Mouse (Mus musculus): ENCODE results near the gene Timm29. TPM values are rescaled to one million over a fixed set of nuclear protein-coding genes. Genes with fewer than 3 reads are reported as not detected.
A peak's percentile ranks its signal among the peaks of the same experiment; 100 is the strongest.

Gene Timm29
- total and polyA plus RNA-seq, 2 experiments from 2014 or later: 61.8 to 74.6 TPM

DNA sequence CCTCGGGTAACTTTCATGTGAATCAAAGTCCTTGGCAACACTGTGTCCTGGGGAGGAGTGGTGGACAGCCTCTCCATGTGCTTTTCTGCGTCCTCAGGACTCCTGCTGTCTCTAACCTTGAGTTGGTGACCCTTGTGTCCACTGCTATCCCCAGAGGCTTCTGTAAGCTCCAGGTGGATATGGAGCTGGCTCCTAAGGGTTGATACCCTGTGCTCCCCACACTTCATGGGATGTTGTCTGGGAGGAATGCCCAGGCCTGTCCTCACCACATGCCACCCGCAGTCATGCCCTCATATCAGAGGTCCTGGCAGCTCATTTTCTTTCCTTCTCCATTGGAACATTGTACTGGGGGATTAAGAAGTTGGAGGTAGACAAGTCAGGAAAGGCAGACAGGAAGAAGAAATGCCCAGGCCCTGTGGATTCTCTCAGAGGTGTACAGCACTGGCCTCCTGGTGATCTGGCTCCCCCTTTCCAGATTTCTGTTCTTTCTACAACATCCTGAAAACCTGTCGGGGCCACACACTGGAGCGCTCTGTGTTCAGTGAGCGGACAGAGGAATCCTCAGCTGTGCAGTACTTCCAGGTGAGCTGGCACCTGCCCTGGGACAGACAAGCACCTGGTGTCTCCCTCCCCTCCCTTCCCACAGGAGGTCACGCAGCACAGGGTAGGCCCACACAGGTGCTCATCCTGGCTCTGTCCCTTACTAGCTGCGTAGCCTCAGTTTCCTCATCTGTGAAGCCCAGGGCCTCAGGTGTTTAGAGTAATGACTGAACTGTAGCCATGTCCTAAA is 18.3 kb upstream of the Timm29 start:
- no peak for TF ChIP-seq CTCF (IDR thresholded peaks at IDR 0.05)
- ATAC-seq (ENCODE audit: low FRiP score): no peak; the same call in 1 of the 2 replicates

DNA sequence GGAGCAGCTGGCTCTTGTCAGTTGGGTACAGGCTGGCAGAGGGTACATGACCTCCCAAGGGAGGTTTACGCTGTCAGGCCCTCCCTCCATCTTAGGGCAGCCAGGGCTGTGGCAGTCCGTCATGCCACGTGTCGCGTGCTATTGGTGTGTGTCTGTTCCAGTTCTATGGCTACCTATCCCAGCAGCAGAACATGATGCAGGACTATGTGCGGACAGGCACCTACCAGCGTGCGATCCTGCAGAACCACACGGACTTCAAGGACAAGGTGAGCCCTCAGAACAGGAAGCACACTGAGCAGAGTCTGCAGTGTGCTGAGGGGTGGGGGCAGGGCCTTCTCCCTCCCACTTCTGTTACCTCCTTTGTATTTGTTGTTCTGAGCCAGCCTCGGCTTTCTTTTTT is 17.3 kb upstream of the Timm29 start:
- DNase-seq (ENCODE audit: low spot score) (no peak), ATAC-seq (ENCODE audit: low FRiP score) (no peak)
- H3K36me3 ChIP-seq (ENCODE audit: insufficient read depth, low read length): peaks cover 75% of the 10 kb centered on the region
- WGBS: 97% methylated on average over 10 of the region's 10 CpGs
- H3K4me3 ChIP-seq (ENCODE audit: low read depth, low read length): no peak overlapping the region
- no peak for TF ChIP-seq CTCF (IDR thresholded peaks at IDR 0.05)
- H3K4me2 ChIP-seq (ENCODE audit: low read depth, low read length, poor library complexity, severe bottlenecking): no peak overlapping the region
- H3K27ac ChIP-seq (ENCODE audit: low read depth, low read length): no peak overlapping the region
- no peaks in the 10 kb centered on the region for H3K27me3 ChIP-seq (ENCODE audit: insufficient read depth, low read length)
- H3K9ac ChIP-seq (replicated peaks; ENCODE audit: low read length, poor library complexity, severe bottlenecking): no peak overlapping the region
- H3K9me3 ChIP-seq (ENCODE audit: low read length): no peaks in the 10 kb centered on the region
- no peaks in the 10 kb centered on the region for H3K4me1 ChIP-seq (ENCODE audit: insufficient read depth, low read length)

More for the DNA sequence above, 18.3 kb upstream of the Timm29 start:
- Histone ChIP-seq H3K4me1 (ENCODE audit: insufficient read depth, low read length) (no peaks in the 10 kb centered on the region), H3K27ac (ENCODE audit: low read depth, low read length) (no peak overlapping the region), H3K36me3 (ENCODE audit: insufficient read depth, low read length) (peaks cover 74% of the 10 kb centered on the region), H3K9me3 (ENCODE audit: low read length) (no peaks in the 10 kb centered on the region), H3K4me2 (ENCODE audit: low read depth, low read length, poor library complexity, severe bottlenecking) (no peak overlapping the region), H3K4me3 (ENCODE audit: low read depth, low read length) (no peak overlapping the region), H3K27me3 (ENCODE audit: insufficient read depth, low read length) (no peaks in the 10 kb centered on the region), H3K9ac (replicated peaks; ENCODE audit: low read length, poor library complexity, severe bottlenecking) (no peak overlapping the region)
- WGBS: 96% methylated on average over 8 of the region's 8 CpGs
- DNase-seq (ENCODE audit: low spot score): no peak

DNA sequence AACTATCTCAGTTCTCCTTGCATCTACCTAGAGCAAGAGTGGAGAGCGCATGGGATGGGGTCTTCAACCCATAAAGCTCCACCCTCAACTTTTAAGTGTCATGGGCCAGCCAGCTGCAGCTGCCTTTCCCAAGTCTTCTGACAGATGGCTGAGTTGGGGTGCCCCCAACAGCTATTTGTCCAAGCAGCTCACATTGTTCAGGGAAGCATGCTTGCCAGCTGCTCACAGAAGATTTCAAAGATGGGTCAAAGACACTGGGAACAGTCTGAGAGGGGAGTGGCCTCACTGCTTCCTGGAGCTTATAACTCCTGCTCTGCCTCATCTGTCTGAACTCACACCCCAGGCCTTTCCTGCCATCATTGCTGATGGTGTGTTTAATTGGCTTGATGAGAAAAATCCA is 16.2 kb upstream of the Timm29 start:
- 65% methylated on average over 1 of the region's 1 CpGs for WGBS
- DNase-seq (ENCODE audit: low spot score) (peak; percentile 64), ATAC-seq (ENCODE audit: low FRiP score) (no peak)

DNA sequence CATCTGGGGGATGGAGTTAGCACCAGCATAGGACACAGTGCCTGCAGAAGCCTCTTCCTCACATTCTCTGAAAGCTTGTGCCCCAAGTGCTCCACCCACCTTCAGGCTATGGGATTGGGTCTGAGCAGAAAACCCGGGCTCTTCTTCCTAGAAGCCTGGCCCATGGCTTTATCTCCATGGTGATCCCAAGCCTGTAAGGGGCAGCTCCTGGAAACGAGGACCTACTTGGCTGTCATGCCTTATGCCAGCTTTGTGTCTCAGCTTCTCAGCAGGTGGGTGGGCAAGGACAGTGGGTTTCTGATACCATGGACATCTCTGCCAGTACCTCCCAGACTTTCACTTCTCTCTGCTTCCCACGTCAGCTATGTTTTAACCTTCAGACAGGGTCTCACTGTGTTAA is 14.3 kb upstream of the Timm29 start:
- 49% methylated on average over 3 of the region's 3 CpGs for WGBS
- Histone ChIP-seq H3K9me3 (ENCODE audit: low read length) (no peaks in the 10 kb centered on the region), H3K27me3 (ENCODE audit: insufficient read depth, low read length) (no peaks in the 10 kb centered on the region), H3K9ac (replicated peaks; ENCODE audit: low read length, poor library complexity, severe bottlenecking) (no peak overlapping the region), H3K36me3 (ENCODE audit: insufficient read depth, low read length) (peaks cover 75% of the 10 kb centered on the region), H3K4me1 (ENCODE audit: insufficient read depth, low read length) (no peaks in the 10 kb centered on the region), H3K27ac (ENCODE audit: low read depth, low read length) (no peak overlapping the region), H3K4me3 (ENCODE audit: low read depth, low read length) (no peak overlapping the region), H3K4me2 (ENCODE audit: low read depth, low read length, poor library complexity, severe bottlenecking) (no peak overlapping the region)
- TF ChIP-seq CTCF (IDR thresholded peaks at IDR 0.05): no peak
- peak; percentile 53 for DNase-seq (ENCODE audit: low spot score)
- ATAC-seq (ENCODE audit: low FRiP score): no peak

More for the DNA sequence above, 16.2 kb upstream of the Timm29 start:
- Histone ChIP-seq H3K4me1 (ENCODE audit: insufficient read depth, low read length) (no peaks in the 10 kb centered on the region), H3K4me2 (ENCODE audit: low read depth, low read length, poor library complexity, severe bottlenecking) (no peak overlapping the region), H3K36me3 (ENCODE audit: insufficient read depth, low read length) (peaks cover 74% of the 10 kb centered on the region), H3K4me3 (ENCODE audit: low read depth, low read length) (no peak overlapping the region), H3K27me3 (ENCODE audit: insufficient read depth, low read length) (no peaks in the 10 kb centered on the region), H3K9me3 (ENCODE audit: low read length) (no peaks in the 10 kb centered on the region), H3K9ac (replicated peaks; ENCODE audit: low read length, poor library complexity, severe bottlenecking) (no peak overlapping the region), H3K27ac (ENCODE audit: low read depth, low read length) (no peak overlapping the region)
- TF ChIP-seq CTCF (IDR thresholded peaks at IDR 0.05): no peak

DNA sequence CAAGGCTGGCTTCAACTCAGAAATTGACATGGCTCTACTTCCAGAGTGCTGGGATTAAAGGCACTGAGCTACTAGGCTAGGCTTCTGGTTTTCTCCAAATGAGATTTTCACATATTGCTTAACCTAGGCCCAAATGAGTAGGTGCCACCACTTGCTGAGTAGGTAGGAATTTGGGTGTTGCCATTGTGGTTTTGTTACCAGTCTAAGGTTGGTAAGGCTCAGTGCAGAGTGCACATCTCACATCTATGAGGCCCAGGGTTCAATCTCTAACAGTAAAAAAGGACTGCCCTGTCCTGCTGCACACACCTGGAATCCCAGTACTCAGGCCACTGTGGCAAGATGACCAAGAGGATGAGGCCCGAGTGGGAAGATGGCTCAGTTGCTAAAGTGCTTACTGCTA is 7.1 kb upstream of the Timm29 start:
- DNase-seq (ENCODE audit: low spot score) (no peak), ATAC-seq (ENCODE audit: low FRiP score) (no peak)
- Histone ChIP-seq H3K9ac (replicated peaks; ENCODE audit: low read length, poor library complexity, severe bottlenecking) (no peak overlapping the region), H3K27me3 (ENCODE audit: insufficient read depth, low read length) (no peaks in the 10 kb centered on the region), H3K27ac (ENCODE audit: low read depth, low read length) (no peak overlapping the region), H3K4me1 (ENCODE audit: insufficient read depth, low read length) (no peaks in the 10 kb centered on the region), H3K36me3 (ENCODE audit: insufficient read depth, low read length) (peaks cover 78% of the 10 kb centered on the region), H3K4me2 (ENCODE audit: low read depth, low read length, poor library complexity, severe bottlenecking) (no peak overlapping the region), H3K9me3 (ENCODE audit: low read length) (no peaks in the 10 kb centered on the region), H3K4me3 (ENCODE audit: low read depth, low read length) (no peak overlapping the region)
- WGBS: 97% methylated on average over 1 of the region's 1 CpGs
- TF ChIP-seq CTCF (IDR thresholded peaks at IDR 0.05): no peak

DNA sequence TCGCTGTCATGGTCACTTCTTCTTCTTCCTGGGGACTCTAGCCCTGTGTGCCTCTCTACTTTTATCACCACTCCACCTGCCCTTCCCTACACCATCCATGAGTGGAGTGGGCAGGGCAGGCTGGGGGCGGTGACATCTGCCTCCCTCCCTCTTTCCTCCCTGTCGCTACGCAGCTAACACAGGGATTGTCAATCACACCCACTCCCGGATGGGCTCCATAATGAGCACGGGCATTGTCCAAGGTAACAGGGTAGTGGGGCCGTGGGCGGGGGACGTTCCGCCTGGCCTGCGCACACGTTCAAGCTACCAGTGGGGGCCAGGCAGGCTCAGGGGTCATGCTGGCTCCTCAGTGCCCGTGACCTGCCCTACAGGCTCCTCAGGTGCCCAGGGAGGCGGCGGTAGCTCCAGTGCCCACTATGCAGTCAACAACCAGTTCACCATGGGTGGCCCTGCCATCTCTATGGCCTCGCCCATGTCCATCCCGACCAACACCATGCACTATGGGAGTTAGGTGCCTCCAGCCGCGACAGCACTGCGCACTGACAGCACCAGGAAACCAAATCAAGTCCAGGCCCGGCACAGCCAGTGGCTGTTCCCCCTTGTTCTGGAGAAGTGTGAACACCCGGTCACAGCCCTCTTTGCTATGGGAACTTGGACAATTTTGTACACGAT is 4.7 kb upstream of the Timm29 start:
- DNase-seq (ENCODE audit: low spot score) (no peak), ATAC-seq (ENCODE audit: low FRiP score) (no peak)
- no peak for TF ChIP-seq CTCF (IDR thresholded peaks at IDR 0.05)
- 88% methylated on average over 23 of the region's 23 CpGs for WGBS
- Histone ChIP-seq H3K27me3 (ENCODE audit: insufficient read depth, low read length) (no peaks in the 10 kb centered on the region), H3K4me2 (ENCODE audit: low read depth, low read length, poor library complexity, severe bottlenecking) (no peak overlapping the region), H3K4me3 (ENCODE audit: low read depth, low read length) (no peak overlapping the region), H3K4me1 (ENCODE audit: insufficient read depth, low read length) (peaks cover 4% of the 10 kb centered on the region), H3K36me3 (ENCODE audit: insufficient read depth, low read length) (peaks cover 59% of the 10 kb centered on the region), H3K27ac (ENCODE audit: low read depth, low read length) (no peak overlapping the region), H3K9ac (replicated peaks; ENCODE audit: low read length, poor library complexity, severe bottlenecking) (no peak overlapping the region), H3K9me3 (ENCODE audit: low read length) (no peaks in the 10 kb centered on the region)
